Mouse (Mus musculus): ENCODE measurements around the gene Mlxip.
A peak's percentile ranks its signal among the peaks of the same experiment; 100 is the strongest.

The Mlxip gene

DNA sequence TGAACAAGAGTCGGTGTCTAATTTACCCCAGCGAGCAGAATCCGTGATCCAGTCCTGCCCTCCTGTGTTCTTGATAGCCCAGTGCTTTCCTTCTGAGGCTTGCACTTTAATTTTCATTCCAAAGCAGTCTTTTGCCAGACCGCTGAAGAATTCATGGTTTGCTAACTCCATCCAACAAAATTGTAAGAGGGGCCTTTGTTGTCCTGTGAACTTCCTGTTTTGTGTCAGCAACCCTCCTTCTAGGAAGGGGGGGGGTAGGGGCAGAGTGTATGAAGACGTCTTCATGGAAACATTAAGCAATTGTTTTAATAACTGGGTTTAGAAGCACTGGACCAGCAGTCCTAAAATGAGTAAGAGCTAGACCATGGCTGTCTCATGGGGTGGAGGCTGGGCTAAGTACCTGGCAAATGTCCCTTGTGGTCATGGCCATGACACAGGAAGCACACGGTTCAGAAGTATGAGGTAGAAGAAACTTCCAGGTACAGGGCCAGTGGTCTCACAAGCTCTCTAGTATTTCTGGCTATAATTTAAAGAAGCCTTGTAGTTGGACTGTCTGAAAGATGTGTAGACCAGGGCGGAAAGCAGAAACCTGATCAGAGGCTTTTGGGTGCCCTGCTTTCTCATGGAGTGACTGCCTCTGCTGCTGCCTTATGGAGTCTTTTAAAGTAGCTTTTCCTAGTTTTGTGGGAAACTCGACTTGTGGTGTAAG, 41.6 kb downstream of the Mlxip start:
- DNase-seq: no peak

DNA sequence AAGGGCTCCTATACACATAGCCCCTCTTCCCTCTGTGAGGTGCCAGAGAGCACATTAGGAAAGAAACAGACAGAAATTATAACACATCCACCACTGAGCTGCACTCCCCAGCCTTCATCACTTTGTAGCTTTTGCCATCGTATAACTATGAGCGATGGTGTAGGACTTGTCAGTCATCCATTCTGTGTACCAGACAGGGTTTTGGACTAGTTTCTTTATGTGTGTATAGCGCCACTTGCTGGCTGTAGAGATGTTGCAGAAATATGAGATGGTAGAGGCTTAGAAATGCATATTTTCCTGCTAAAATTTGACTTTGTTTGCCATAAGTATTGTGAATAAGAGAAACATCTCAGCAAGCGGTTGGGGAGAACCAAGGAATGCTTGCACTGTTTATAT, 42.2 kb downstream of the Mlxip start:
- peak; percentile 80 for DNase-seq

DNA sequence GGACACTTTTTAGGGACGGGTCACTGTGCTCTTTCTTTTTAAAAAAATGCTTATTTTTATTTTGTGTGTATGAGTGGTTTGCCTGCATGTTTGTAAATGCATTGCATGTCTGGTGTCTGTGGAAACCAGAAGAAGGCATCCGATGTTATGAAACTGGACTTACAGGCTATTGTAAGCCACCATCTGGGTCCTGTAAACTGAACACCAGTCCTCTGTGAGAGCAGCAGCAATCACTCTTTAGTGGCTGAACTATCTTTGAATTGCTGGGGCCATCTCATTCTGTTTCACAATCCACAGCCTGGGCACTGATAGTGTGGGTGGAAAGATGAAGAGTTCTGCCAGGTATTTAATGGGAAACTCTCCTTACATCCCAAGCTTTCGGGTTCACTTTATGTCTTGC, 43.8 kb downstream of the Mlxip start:
- DNase-seq: no peak

DNA sequence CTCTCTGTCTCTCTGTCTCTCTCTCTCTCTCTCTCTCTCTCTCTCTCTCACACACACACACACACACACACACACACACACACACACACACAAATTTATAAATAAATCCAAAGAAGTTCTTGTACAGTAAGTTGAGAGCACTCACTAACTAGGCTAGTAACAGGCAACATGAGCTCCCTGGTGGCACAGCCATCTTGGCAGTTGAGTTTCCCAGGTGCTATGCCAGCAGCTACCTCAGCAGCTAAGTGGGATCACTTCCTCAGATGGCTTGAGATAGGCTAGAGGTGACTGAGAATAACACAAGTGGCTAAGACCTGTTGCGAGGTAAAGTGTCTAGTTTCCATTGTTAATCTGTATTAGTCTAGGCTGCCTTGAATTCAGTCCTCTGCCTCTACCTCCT, 44.7 kb downstream of the Mlxip start:
- DNase-seq: no peak

DNA sequence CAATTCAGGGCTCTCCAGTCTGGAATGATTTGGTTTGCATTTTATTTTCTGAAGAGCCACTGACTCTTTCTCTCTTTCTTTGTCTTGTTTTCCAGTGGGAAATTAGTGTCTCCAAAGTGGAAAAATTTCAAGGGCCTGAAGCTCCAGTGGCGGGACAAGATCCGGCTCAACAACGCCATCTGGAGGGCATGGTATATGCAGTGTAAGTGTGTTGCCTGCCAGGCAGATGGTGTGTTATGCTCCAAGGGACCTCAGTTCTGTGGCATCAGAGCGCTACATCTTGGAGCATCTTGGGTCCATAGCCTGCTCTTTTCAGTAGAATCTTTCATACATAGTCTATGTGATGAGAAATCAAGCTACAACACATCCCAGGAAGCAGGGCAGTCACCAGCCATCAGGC, 45.3 kb downstream of the Mlxip start:
- peak; percentile 35 for DNase-seq

DNA sequence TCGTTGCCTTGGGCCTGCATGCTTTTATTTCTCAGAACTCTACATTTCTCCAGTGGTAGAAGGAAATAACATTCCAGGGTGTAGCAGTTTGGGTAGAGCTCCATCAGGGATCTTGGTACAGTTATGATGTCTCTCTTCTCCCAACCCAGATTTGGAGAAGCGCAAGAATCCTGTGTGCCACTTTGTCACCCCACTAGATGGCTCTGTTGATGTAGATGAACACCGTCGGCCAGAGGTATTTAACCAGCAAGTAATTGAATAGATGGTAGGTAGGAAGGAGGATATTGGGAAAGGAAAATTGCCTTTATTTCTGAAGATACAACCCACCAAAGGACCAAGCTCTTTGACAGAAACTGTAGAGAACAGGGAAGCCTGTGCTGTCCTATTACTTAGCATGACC, 46.1 kb downstream of the Mlxip start:
- DNase-seq: no peak

DNA sequence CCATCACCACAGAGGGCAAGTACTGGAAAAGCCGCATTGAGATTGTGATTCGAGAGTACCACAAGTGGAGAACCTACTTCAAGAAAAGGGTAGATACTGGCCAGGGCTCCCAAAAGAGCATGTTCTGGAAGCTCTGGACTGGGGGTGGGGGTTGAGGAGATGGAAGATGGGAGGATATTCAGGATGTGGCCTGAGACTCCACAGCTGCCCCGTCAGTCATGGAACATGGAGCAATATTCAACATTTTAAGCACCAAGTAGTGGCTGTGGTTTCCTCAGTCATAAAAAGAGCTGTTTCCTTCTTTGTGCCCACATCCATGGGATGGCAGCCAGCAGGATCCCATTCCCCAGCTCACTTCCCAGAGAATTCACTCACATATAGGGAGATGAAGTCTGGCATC, 47.7 kb downstream of the Mlxip start:
- DNase-seq: no peak

DNA sequence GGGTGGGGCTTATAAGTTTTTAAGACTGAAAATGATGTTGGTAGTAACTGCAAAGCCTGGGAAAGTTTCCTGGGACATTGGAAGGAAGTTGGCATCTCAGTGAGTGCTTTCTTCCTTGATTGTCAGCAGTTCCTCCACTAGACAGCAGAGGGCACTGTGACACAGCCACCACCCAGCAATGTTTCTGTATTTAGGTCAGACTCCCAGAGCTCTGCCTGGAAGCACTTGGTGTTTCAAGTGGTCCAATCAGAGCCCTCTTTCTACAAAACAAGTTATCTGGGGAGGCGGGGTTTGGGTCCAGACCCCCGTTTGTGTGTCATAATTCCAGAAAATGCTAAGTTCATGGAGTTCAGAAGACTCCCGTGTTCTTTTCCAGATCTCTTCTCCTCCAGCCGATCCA, 49.5 kb downstream of the Mlxip start:
- peak; percentile 91 for DNase-seq

DNA sequence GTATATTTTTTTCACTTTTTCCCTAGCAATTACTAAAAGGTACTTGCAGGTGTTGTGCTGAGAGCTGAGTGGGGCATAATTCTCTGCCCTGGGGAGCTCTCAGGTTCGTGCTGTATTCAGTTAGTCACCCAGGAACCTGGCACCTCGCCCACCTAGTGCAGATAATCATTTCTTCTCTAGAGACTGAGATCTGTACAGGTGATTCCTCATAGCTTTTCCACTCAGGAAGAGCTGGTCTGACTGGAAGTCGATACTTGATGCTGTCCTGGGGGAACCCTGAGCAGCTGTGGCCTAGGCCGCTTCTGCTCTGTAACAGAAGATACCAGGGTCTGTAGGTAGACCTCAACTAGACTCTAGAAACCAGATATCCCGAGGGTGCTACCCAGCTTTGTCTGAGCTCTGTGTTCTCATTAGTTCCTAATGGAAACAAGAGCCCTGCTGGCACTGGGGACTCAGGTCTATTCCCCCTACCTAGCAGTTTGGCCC, 50.3 kb downstream of the Mlxip start:
- no peak for DNase-seq

DNA sequence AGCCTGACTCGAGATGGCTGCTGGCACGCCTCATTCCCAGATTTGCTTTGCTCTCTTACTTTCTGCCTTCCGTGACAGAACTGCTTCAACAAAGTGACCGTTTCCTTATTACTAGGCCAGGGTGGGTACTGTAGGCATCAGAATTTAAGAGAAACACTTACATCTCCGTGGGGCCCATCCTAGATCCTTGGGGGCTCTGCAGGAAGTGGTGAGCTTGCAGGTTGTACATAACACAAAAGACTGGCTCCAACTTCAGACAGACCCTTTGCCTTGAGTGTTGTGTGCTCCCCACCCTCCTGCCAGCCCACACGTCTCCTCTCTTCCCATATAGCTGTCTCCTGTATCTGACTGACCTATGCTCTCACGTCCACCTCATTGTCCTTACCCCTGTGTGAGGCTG, 57.3 kb downstream of the Mlxip start:
- DNase-seq: no peak

DNA sequence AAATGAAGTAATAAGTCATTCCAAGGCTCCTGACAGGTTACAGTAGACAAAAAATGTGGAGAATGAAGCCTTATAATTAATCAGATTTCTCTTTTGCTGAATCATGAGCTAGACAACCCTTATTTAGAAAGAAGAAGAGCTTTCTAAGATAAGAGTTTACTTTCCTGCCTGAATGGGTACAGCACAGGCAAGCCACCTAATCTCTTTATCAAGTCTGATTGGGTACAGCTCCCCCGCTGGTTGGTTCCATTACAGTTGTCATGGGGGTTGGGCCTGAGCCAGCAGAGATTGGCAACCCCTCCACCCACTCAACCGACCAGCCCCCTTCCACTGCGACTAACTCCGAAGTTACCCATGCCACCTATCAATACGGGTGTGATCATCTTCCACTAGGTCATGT, 66.8 kb downstream of the Mlxip start:
- DNase-seq: no peak

DNA sequence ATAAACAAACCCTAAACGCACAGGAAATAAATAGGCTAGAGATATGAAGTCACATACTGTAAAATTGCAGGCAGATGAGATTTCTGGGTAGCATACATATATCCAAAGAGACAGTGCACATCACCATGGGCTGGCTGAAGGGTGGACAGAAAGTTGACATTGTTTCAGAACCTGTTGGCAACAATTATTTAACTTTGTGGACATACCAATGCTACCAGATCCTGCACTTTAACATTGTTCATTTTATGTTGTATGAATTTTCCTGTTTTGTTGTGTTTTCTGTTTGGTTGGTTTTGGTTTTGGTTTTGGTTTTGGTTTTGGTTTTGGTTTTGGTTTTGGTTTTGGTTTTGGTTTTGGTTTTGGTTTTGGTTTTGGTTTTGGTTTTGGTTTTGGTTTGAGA, 70.0 kb downstream of the Mlxip start:
- DNase-seq: no peak

DNA sequence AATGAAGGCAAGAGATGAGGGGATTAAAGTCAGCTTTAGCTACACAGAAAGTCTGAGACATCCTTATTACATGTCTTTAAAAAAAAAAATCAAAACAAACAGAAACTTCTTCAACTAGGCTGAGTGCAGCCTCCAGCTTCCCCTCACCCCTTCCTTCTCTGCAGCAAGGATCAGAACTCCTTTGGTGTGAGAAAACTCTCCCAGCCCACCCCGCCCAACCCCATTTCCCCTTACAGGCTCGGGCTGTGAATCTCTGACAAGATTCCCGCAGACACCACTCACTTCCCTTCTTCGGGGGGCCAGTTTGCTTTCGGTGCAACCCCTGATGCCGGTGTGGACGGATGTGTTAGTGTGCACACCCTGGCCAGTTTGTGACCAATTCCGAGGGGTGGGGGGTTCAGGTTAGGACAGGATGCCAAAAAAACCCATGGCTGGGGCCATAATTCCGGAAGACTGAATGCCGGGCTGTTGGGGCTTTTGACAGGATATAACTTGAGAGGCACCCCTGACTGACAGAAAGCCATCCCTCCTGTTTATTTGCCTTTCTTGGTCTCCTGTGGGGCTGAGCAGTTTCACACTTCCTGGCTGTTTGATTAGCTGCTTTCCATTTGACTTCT, 76.3 kb downstream of the Mlxip start:
- no peak for DNase-seq

DNA sequence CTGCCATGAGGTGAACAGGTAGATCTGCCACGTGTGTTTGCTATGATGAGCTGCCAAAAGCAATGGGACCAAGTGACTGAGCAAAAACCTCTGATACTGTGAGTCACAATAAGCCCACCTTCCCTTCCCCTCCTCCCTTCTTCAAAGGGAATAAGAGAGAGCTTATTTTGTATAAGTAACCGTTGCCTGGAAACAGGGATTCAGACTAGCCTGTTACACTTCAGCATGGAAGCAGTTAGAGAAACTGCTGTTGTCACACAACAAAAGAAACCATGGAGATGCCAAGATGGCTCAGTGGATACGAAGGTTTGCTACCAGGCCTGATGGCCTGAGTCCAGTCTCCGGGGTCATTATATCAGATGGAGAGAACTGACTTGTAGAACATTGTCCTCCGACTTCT, 79.2 kb downstream of the Mlxip start:
- DNase-seq: peak; percentile 10

DNA sequence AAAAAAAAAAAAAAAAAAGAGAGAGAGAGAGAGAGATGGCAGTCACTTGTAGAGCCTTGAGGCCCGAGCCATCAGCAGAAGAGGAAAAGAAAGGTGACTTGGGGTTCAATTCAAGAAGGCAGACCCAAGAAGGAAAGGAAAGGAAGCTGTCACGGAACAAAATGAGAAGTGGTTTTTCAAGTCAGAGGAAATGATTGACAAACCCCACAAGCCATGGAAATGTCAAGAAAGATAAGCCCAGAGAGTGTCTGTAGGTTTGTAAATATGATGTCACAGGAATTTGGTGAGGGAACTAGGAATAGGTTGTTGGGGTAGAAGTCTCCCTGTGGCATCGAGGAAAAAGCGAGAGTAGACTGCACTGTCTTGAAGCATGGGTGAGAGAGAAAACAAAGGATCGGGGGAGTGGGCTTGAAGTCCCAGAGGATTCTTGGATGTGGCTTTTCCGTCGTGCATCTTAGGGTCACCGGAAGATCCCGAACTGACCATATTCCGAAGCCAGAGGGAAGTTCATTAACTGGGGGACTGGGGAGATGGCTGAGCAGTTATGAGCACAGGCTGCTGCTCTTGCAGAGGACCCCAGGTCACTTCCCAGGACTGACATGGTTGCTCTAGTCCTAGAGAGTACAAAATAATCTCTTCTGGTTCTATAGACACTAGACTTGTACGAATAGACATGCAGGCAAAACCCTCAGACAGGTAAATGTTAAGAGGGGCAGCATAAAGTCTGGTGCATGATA, 93.2 kb downstream of the Mlxip start:
- no peak for DNase-seq

DNA sequence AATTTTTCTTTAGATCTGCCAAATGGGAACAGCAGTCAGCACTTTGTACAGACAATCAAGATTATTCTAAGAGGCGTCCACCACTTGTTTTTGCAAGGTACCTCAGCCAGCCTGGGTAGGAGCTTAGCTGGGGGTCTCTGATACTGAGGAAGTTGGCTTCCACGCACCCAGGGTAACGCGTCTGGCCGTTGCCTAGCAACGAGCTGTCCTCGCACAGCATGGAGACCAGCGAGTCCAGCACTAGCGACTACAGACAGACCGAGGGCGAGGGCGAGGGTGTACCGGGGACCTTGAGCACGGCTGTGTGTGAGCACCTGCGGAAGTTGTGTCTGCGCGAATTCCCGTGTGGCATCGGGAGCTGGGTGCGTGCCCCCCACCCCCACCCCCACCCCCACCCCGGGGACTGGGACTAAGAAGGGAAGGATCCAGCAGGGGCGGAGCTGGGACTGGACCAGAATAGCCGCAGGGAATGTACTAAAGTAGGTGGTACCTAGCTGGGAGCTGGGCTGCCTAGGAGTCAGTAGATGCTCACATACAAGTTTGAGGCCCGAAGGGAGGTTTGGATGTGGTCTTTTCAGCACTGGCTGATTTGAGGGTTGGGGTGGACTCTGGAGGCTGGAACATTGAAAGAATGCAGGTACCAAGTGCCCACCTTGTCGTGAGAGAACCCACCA, 94.7 kb downstream of the Mlxip start, which contains the start of the genes Lrrc43 and Il31:
TSS of gene Lrrc43 (plus strand) at position 194 of the 674 bp plus-strand sequence.
TSS of gene Il31 (minus strand) at position 378 of the 674 bp plus-strand sequence.
- peak; percentile 80 for DNase-seq

DNA sequence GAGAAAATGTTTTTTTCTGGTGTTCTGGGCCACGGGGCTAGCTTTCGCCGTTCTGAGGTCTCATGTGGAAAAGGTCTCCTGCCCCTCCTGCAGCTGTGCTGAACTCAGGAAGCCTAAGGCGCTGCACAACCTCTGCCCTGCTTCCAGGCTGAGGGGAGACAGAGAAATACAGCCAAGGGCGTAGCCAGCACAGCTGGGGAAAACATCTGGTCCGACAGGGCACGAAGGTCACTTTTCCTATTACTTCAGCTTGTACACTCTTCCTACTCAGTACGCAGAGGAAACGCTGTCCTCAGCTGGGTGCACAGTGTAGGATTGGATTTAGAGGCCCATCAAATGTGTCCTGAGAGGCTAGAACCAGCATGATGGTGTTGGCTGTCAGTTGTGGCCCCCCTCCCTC, 95.3 kb downstream of the Mlxip start:
- DNase-seq: no peak

DNA sequence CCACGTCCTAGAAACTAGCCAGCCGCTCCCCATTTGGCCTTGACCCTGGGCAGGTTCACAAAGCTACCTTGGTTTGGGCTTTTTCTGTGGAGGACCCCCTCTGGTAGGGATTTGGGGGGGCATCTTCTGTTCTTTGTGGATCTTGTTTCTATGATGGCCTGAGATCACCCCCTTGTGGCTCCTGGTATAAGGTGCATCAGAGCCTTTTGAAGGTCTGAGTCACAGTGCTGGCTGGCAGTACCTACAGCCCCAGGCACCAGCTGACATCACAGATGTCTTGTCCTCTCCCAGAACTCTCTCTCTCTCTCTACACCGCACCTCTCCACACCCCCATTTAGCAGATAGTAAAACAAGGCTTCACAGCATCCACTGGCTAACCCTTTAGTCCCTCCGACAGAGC, 105.1 kb downstream of the Mlxip start:
- DNase-seq: peak; percentile 40

DNA sequence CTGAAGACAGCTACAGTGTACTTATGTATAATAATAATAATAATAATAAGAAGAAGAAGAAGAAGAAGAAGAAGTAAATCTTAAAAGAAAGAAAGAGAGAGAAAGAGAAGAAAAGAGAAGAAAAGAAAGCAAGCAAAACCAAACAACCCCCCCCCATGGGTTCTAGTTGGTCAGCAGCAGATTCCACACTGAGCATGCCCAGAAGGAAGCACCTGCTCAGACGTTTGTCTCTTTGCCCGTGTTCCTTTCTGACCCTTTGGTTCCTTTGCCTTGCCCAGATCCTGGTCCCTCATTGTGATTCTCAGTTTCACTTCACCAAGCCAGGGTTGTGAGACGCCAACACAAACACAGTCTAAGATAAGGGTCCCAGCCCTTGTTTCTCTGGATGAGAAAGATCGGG, 107.4 kb downstream of the Mlxip start:
- DNase-seq: no peak
